Mouse (Mus musculus) hindlimb bud, embryonic 11.5 days (tissue): ENCODE results near the gene Trp53rkb.

Experiments used
- DNase-seq: peaks from one replicate; pipeline ENCODE4 v3.0.0-alpha.2; 2012; ENCODE audit warnings: low read depth, low spot score; ENCODE audit errors: extremely low spot score

The Trp53rkb gene

DNA sequence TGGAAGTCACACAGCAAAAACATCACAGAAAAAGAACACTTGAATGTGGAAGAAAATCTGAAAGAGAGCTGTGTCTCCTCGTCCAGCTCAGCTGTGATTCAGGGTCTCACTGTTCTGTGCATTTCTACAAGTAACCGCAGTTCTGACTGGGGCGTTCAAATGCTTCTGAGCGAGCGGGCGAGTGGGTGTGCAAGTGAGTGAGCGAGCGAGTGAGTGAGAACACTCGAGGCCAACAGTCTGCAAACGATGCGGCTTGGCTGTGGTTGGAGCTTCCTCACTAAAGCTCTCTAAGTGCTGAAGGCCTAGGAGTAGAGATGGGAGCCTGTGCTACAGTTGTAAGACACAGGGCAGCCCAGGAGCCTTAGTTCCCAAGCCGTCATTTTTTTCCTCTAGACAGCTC, 36.0 kb downstream of the Trp53rkb start:
- DNase-seq: no peak

DNA sequence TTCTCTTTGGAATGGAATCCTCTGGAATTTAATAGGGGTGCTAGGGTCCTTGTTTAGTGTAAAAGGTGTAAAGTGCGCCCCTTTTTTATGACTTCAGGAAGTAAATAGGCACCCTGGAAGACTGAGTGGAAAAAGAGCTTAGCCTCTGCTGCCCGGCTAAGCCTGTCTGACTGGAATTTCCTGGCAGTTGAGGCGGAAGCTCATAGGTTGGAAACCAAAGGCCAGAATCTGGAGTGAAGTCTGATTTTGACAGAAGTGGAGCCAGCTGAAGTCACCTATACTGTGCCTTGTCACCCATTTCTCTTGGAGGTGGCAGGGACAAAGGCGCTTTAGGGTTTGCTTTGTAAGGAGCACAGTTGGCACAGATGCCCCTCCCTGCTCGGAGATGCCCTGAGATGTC, 38.0 kb downstream of the Trp53rkb start:
- no peak for DNase-seq

DNA sequence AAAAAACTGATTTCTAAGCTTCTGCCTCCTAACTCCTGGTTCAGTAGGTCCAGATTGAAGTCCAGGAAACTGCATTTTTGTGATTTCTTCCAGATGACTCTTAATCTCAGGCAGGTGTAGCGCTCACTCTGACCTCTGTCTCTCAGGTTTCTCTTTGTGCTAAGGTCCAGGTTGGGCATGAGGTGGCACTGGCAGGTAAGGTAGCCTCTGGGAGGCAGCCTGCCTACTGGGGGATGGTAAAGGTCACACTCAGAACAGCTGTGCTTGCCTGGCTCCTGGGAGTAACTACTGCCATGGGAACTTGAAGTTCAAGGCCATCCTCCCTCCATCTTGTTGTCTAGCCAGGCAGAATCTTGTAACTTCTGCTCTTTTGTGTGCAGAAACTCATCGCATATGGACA, 41.8 kb downstream of the Trp53rkb start:
- no peak for DNase-seq

DNA sequence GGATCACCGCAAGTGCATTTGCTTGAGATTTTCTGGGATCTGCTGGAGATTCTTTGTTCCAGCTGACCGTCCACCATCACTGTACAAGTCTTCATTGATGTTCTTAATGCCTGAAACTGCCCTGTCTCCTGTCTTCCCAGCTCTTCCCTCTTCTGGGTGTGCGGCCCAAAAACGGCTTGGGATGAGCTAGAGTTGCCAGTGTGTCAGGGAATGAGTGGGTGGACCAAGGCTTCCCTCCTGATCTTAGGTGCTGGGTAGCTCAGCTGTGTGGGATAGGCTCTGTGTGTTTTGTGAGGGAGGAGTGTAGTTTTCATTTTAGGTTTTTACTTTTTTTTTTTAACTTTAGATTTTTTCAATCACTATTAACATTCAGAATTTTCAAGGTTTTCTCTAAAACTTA, 42.5 kb downstream of the Trp53rkb start:
- DNase-seq: no peak

DNA sequence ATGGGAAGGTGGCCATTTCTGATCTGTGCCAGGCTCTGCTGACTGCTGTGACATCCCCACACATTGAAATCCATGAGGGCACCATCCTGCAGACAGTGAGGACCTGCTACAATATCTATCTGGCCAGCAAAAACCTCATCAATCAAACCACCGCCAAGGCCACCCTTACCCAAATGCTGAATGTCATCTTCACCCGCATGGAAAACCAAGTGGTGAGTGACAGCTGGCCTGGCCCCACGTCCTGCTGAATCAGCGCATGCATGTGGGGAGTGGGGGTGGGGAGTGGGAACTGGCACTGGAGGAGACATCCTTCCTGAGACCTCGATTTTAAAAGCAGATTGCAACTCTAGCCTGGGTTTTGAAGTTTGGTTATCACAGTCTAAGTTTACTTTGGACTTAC, 43.2 kb downstream of the Trp53rkb start:
- no peak for DNase-seq

DNA sequence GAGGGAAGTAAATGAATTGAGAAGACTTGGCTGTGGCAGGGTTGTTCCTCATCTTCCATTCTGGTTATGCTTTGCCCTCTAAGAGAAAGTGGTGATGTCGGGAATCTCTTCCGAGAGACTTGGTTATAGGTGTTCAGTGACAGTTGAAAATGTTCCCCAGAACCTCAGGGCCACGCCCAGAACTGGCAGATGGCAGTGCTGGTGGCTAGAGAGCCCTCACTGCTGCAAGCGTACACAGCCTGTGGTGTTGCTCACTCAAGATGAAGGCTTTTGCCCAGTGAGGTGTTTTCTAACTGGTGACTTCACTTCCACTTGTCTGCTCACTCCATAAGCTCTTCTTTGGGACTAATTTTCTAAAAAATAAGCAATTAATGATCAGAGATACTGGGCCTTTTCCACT, 49.5 kb downstream of the Trp53rkb start:
- DNase-seq: no peak
